Mouse (Mus musculus): Measurements from ENCODE around the gene Dad1.

DNA sequence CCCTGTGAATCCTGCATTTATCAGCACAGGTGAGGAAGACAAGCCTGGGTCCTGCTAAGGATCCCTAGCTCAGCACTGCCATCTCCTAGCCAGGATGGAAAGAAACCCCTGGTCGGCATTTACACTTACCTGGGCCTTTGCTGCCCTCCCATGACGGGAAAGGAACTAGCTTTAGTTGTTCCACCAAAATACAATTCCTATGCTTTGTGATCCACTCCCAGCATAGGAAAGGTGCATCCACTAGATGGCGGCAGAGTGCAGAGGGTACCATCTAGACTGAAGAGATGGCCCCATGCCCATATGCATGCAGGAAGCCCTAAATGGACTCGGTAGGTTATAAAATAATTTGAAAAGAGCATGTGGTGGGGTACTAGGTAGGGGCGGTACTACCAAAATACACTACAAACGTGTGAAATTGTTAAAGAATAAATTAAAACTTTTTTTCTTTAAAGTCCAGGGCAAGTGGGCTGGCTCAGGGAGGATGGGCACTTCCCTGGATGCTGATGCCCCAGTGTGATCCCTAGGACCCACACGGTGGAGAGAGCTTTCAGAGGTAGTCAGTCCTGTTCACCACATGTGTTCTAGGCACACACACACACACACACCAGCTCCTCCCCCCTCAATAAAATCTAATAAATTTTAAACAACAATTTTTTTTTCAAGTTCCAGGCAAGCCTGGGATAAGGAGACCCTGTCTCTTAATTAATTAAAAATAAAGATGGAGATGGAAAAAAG is 14.7 kb downstream of the Dad1 start:
- TF ChIP-seq POLR2A (IDR thresholded peaks at IDR 0.05; ENCODE audit: borderline replicate concordance, low read depth, low read length) (no peak), CTCF (IDR thresholded peaks at IDR 0.05; ENCODE audit: low read depth, low read length) (peak; percentile 51)

All from bone marrow macrophage, adult 2 months (primary cell).